Mouse (Mus musculus) CD4-positive, CD25-positive, alpha-beta regulatory T cell, adult 2 months (primary cell): Measurements from ENCODE around the gene Gga1.

Source experiments
- DNase-seq: peaks from one replicate; pipeline ENCODE4 v3.0.0-alpha.2; 2012; ENCODE audit warnings: low read depth, low spot score

The Gga1 gene

DNA sequence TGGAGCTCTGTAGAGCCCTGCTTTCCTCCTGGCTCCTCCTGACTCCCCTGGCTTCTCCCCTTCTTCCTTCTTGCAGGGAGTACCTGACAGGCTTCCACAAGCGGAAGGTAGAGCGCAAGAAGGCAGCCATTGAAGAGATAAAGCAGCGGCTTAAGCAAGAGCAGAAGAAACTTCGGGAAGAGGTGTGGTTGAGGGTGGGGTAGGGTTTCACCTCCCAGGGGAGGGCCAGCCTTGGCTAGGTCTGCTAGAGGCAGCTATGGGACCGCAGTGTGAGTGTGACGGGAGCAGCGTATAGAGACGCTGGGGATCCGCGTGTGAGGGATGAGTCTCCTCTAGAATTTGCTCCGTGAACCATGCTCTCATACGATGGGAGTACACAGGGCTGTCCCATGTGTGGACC is 59.4 kb downstream of the Gga1 start:
- no peak for DNase-seq

DNA sequence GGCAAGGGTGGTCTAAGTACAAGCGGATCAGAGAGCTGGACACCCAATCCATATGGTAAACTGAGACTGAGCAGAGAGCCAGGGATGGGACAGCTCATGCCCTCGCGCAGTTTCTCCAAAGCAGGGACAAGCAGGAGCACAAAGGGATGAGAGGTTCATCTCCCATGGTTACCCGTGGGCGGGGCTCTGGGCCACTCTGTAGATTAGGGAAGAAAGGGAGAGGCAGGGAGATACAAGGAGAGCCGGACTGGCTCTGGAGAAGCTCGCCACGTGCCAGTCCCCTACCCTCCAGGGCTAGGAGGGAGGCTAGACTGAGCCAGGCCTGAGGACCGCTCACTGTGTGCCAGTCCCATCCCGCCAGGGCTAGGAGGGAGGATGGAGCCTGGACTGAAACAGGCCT is 60.3 kb downstream of the Gga1 start:
- DNase-seq = no peak

DNA sequence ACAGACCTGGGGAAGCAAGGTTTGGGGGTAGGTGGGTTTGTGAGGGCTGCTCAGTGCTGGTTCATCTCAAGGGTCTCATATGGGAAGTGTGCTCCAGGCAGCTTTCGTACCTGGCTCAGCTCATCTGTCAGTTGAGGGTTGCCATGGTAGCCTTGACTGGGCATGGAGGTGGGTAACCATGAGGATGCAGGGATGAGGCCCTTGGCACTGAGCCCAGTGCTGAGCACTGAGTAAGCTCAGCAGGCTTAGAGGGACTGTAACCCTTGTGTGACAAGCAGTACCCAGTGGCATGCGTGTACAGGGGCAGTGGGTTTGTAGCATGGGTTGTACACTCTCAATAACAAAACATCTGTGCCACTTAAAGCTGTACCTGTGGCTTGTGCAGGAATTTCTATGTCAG is 61.0 kb downstream of the Gga1 start:
- DNase-seq = no peak

DNA sequence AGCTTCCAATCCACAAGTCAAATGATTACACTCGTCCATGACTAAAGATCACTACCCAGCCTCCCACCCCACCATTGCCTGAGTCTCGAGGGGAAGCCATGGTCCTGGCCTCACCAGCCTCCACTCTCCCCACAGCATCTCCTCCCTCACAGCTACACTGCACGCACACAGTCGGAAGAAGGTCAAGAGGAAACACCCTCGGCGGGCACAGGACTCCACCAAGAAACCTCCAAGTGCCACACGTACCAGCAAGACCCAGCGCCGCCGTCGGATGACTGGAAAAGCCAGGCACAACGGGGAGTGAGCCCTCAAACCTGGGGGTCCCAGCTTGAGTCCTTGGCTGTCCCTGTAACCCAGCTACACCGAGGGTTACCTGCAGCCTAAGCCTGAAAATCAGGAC is 63.3 kb downstream of the Gga1 start:
- DNase-seq = no peak

DNA sequence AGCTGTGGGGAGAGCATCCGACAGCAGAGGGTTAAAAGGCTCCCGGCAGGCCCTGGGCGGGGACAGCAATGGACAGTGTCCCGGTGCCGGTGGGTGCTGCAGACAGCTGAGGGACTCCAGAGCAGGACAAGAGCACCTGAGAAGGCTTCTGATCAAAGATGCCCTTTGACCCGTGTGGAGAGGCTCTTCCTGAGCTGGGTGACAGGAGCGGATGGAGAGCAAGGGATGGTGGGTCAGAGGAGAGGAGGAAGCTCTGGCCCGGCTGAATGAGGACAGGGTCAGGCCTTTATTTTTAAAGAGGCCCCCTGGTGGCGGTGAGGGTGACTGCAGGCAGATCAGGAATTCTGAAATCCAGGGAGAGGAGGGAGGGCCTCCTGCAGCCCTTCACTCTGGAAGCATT is 65.7 kb downstream of the Gga1 start:
- peak; percentile 61 for DNase-seq
